Mouse (Mus musculus) kidney, postnatal 25 days (tissue): ENCODE measurements around the gene Ush2a.

Experiments used
- DNase-seq, 2 experiments: peaks; one replicate each; pipeline ENCODE4 v3.0.0; 2021; ENCODE audit warnings: mixed read lengths in 2 of 2

The Ush2a gene

GRCm38 (mm10) chr1:188261903-188262682 is at the start of gene Ush2a:
Ush2a (plus strand) TSS chr1:188262023.
- DNase-seq: no peak

DNA sequence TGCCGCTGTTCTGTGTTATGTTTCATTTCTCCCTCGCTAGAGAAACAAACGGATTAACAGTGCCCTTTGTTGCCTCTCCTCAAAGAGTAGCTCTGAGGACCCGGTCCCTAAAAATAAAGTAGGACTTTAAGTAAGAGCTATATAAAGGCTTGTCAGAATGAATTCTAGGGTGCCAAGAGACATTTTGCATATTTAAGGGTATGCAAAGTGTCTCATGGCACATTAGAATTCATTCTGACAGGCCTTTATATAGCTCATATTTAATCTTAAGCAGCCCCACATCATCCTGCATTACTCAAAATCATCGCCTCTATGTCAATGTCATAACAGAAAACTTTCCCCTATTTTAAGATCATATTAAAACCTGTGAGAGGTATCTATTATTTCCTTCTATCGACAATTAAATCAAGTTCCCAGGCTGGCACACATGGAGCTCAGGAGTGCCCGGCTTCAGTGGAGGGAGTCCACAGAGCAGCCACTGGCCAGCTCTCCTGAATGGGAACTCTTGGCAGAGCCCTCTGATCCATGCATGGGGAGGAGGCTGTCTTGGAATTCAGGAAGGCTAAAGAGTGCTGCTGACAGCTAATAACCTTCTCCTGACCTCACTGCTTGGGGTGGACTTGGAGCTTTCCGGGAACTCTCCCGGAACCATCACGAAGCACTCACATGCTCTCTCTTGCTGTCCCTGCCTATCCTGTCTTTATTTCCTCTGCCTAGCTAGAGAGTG is 46.8 kb upstream of the Ush2a start:
- peak; percentile 41 to 74 for DNase-seq

DNA sequence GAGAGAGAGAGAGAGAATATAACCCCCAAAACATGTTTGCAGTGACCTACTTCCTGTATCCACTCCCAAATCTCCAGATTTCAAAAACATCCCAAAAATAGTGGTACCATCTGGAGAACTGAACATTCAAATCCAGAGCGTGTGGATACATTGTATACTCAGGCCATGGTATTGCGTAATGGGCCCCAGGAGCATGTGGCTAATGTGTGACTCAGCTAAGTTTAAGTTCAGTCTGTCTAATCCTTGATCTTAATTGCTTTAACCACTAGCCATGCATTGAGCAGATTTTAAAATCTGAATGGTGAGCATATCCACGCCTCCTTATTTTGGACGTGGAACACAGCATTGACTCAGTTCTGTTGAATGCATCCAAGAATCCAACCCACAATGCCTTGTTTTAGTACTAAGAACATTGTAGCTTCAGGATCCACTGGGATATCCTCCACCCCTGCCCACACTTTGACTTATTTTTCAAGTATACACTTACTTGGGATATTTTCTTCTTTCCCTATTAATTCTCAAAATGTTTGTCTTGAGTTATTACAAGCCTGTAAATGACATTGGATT is 40.5 kb upstream of the Ush2a start:
- no peak for DNase-seq

GRCm38 (mm10) chr1:188233036-188233724 is 28.6 kb upstream of the Ush2a start:
- DNase-seq: no peak

DNA sequence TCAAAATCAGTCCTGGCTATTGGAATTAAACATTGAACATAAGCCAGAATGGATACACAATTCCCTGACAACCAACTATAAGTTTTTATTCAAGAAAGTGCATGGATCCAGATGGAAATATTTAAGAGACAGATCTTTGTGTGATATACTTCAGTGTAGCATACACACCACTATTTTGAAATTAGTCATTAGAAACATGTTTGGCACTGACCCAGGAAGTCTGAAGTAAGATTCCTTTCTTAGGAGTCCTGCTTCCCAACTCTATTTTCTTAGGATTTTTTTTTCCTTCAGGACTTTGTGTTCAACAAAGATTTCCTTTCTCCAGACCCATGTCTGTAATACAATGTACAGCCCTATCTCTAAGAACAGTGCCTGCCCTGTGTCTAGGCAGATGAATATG is 23.2 kb upstream of the Ush2a start:
- no peak for DNase-seq

DNA sequence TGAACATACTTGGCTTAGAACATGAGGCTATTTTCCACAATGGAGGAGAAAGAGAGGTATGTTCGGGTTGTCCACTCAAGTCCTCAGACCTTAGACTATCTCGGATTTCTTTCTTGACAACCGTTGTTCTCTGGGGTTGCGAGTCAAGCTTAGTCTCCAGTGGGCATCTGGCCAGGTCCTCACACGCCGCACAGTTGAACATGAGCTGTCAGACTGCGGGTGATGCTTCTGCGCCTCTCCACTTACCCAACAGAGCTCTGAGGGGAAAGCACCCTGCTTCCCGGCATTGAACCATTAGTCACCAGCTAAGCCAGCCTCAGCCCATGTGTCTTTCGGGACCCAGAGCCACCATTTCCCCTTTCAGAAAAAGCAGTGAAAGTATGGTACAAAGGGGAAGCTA is 20.1 kb upstream of the Ush2a start:
- DNase-seq: no peak

DNA sequence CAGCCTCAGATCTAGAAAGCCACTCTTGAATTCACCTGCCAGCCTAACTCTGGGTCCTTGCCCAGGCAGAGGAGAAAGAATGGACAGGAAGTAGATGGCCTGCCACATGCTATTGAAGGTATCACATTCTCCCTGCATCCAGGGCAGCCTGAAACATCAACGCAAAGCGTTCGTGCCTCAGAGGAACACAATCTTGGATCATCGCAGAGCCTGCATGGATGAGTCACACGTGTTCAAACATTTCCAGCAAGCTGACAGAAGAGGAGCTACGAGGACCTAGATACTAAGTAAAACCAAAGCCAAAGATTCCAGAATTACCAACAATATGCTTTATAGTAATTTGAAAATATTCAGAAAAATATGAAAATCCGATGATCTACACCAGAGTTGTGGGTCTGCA is 4.3 kb upstream of the Ush2a start:
- DNase-seq: no peak

DNA sequence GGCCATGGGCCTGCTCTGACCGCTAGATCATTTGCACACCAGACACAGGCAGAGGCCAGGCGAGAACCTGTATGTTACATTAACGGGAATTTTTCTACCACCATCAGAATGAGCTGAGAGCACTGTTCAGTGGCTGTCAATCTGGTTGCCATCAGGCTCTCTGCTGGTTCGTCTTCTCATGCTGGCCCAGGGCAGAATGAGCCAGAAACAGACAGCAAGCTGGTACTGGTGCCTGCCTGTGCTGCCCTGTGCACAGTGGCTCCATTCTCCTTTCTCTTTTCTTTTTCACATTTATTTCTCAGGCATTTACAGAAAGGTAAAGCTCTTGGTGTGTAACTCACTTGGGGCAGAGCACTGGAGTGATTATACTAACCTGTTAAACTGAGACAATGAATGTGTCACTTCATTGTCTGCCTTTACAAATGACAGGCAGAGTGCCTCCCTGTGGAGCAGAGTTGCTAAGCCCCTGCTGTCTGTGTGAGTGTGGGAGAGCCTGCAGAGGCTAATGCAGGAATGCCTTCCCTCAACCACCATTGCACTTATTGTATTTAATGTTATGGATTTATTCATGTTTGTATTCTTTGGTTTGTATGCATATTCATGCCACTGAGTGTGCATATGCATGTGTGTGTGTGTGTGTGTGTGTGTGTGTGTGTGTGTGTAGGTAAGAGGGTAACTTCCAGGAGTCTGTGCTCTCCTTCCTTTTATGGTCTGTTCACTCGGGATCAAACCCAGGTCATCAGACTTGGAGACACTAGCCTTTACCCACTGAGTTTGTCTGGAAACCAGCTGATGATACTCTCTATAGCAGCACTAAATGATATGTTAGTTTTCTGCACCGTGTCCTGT is 1.3 kb upstream of the Ush2a start:
- DNase-seq: no peak

DNA sequence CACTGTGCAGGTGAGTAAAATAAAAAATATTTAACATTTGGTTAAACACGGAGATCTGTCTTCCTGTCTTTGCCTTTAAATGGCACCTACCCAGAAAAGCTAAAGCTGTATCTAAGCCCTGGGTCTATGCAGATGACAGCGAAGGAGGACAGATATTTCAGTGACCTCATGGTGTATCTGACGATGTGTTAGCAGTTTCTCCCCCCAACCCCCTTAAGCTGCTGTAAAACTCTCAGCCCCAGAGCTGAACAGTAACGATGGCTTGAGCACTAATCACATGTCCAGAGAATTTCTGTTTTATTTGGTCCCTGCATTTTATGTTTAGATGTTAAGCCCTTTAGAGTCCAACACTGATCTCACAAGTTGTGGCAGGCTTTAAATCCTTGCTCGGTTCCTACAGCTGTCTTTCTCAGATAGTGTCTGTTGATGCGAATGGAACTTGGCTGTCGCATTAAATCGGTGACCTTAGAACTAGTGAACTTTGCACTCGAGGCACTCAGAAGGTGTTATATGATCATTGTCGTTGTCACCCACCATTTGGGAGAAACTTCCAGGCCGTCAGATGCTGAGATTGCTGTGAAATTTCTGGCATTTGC is 5.4 kb downstream of the Ush2a start:
- no peak for DNase-seq

DNA sequence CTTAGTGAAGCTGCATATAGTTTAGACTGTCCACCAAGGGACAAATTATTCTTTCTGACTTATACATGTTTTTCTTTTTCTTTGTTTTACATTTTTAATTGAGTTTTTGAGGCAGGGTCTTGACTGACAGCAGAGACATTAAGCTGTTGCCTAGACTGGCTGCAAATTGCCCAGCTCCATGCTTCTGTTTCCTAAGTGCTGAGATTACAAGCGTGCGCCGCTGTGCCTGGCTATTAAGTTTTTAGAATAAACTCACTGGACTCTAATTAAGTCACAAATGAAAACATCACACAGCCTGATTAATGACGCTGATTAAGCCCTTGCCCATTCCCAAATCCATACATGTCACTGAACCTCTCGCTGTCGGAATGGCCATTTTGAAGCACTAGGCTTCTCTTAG is 7.2 kb downstream of the Ush2a start:
- DNase-seq: no peak

DNA sequence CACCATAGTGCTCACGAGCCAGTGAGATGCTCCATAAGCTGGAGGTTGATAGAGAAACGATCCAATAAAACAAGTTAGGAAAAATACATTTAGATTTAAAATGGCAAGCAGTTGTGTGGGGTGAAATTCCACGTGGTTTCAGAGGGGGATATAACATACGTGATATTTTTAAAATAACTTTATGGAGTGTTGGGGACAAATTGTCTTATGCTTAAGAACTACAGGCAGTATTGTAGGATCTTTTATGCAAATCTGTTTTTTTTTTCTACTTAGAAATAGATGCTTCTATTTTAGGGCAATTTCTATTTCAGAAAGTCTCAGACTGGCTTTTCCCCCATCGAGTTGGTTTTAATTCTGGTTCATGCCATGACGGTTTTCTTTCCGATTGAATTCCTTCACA is 51.5 kb downstream of the Ush2a start:
- DNase-seq: no peak

DNA sequence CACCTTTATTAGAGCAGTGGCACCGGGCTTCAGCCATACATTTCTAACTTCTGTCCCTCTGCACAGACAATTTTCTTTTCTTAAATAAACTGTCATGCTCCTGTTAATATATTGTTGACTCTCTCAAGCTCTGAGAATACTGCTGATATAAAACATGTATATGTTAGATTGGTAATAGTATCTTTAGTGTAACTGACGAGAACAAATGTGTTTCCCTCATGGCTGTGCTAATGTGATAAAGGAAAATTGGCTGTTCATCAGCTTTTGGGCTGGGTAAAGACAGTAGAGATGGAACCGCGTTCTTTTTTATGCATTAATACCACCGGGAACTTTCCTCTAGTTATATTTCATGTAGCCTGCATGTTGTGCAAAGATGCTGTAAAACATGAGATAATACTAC is 54.8 kb downstream of the Ush2a start:
- DNase-seq: no peak

- DNase-seq: no peak
These were observed 58.4 kb downstream of the Ush2a start for GRCm38 (mm10) chr1:188320204-188320603.

DNA sequence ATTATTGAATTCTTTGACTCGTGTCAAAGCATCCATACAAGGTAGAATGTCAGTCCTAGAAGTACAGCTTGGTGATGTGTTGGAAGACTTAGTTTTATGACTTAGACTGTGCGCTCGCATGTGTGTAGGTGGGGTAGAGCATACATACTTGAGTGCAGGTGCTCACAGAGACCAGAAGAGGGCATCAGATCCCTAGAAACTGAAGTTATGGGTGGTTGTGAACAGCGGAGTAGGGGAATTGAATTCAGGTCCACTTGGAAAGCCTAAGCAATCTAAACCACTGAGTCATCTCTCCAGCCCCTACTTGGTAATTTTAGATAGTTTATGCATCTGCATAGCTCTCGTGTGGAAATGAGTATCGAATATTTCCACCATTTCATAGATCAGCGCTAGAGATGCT is 59.7 kb downstream of the Ush2a start:
- no peak for DNase-seq

GRCm38 (mm10) chr1:188330406-188330805 is 68.6 kb downstream of the Ush2a start:
- no peak for DNase-seq

DNA sequence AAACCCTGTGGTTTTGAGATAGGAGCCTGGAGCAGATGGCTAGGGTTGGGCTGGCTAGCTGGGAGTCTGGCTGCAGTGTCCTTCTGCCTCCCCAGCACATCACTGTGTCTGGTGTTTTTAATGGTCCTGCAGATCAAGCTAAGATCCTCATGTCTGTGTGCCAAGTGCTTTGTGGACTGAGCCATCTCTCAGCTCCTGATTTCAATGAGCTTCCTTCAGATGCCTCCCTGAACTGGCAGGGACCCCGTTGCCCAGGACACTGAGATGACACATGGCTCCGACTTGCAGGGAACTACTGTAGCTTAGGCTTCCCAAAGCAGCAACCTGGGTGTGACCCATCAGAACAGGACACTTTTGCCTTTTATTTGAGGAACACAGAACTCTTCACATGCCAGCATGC is 72.1 kb downstream of the Ush2a start:
- no peak for DNase-seq

DNA sequence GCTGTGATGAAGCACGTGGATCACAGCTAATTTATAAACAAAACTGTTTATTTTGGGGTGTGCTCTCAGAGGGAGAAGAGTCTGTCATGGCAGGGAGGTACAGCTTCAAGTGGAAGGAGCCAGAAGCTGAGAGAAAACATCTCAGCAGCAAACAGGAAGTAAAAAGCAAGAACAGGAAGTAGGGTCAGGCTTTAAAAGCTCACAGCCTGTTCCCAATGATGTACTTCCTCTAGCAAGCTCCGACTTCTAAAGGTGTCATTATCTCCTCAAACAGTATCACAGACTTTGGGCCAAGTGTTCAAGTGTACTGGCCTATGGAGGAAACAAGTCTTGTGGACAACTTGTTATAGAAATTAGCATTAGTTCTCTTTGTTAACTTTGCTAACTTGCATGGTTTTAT is 85.9 kb downstream of the Ush2a start:
- no peak for DNase-seq

- no peak for DNase-seq
These were observed 92.9 kb downstream of the Ush2a start for GRCm38 (mm10) chr1:188354726-188355125.

- no peak for DNase-seq
These were observed 101.7 kb downstream of the Ush2a start for GRCm38 (mm10) chr1:188363548-188363947.

GRCm38 (mm10) chr1:188385180-188385579 is 123.4 kb downstream of the Ush2a start:
- DNase-seq: no peak

- no peak for DNase-seq
These were observed 124.0 kb downstream of the Ush2a start for GRCm38 (mm10) chr1:188385733-188386261.

- DNase-seq: no peak
These were observed 125.5 kb downstream of the Ush2a start for GRCm38 (mm10) chr1:188387321-188387720.
